8 mouse cellular contexts compared by ENCODE assay signal in genomic region chr16:23897984-23898586, GRCm38 (mm10). TPM values are rescaled to one million over a fixed set of nuclear protein-coding genes. Genes with fewer than 3 reads are reported as not detected.
DNase-seq lines count a peak whose midpoint lies in the region; ATAC-seq and TF ChIP-seq lines count a peak whose summit lies in the region.

No protein-coding gene starts in this region.

- H3K27me3 ChIP-seq in heart, embryonic 13.5 days (replicated peaks): peaks cover 42% of the 10 kb centered on the region
- H3K27me3 ChIP-seq in kidney, postnatal 0 days (ENCODE audit: insufficient read depth, low read length): no peaks in the 10 kb centered on the region; the same call in 1 of the 2 replicates

- H3K4me2 ChIP-seq in heart, embryonic 13.5 days: peak overlapping the region; percentile 68
- peak overlapping the region; percentile 54 for H3K4me2 ChIP-seq in kidney, postnatal 0 days (ENCODE audit: low read length)

- no peaks in the 10 kb centered on the region for H3K36me3 ChIP-seq in heart, embryonic 13.5 days
- no peaks in the 10 kb centered on the region for H3K36me3 ChIP-seq in kidney, postnatal 0 days (ENCODE audit: insufficient read depth, low read length)

- TF ChIP-seq POLR2A in brain, embryonic 14.5 days (IDR thresholded peaks at IDR 0.05; ENCODE audit: borderline replicate concordance, extremely low read depth, insufficient read depth, insufficient read length, poor library complexity, severe bottlenecking): no peak

- H3K4me3 ChIP-seq in heart, embryonic 13.5 days: peak overlapping the region; percentile 36
- peak overlapping the region; percentile 8; the same call in 1 of the 2 replicates for H3K4me3 ChIP-seq in kidney, postnatal 0 days (replicated peaks; ENCODE audit: low read depth, low read length)

- DNase-seq in CD4-positive helper T cell, adult 2 months (ENCODE audit: low read depth, low spot score): peak; percentile 71
- DNase-seq in brain, embryonic 14.5 days (ENCODE audit: low read depth): peak; percentile 93
- peak; percentile 65 for DNase-seq in fibroblast of lung, adult 2 months (ENCODE audit: low read depth)
- peak; percentile 95 for DNase-seq in kidney, postnatal 0 days (ENCODE audit: low spot score)
- peak; percentile 55 for DNase-seq in liver
- peak; percentile 26 to 28 for DNase-seq in monocyte, adult 2 months (ENCODE audit: low read depth in 1 of 2, low spot score in 2 of 2)
- peak; percentile 45 to 47 for DNase-seq in spleen, postnatal 36 days (ENCODE audit: low spot score in 2 of 2)

- TF ChIP-seq CTCF in brain, embryonic 14.5 days (IDR thresholded peaks at IDR 0.05; ENCODE audit: borderline replicate concordance, extremely low read depth, insufficient read depth, insufficient read length): peak; percentile 83
- TF ChIP-seq CTCF in kidney, postnatal 0 days (IDR thresholded peaks at IDR 0.05; ENCODE audit: low read depth): peak; percentile 87

- no peaks in the 10 kb centered on the region for H3K9me3 ChIP-seq in heart, embryonic 13.5 days
- H3K9me3 ChIP-seq in kidney, postnatal 0 days (replicated peaks; ENCODE audit: low read length): no peaks in the 10 kb centered on the region

- no peak overlapping the region for H3K27ac ChIP-seq in heart, embryonic 13.5 days (replicated peaks)
- no peak overlapping the region for H3K27ac ChIP-seq in kidney, postnatal 0 days

- 8% methylated on average over 15 of the region's 15 CpGs for WGBS in heart, embryonic 13.5 days
- WGBS in kidney, postnatal 0 days: 3% methylated on average over 15 of the region's 15 CpGs

- H3K9ac ChIP-seq in heart, embryonic 13.5 days: peak overlapping the region; percentile 30; the same call in 1 of the 2 replicates
- no peak overlapping the region for H3K9ac ChIP-seq in kidney, postnatal 0 days (ENCODE audit: low read depth, low read length)

- ATAC-seq in heart, embryonic 13.5 days (ENCODE audit: extremely low read depth, insufficient number of reproducible peaks, low FRiP score, low TSS enrichment): no peak
- ATAC-seq in kidney, postnatal 0 days (replicated peaks; ENCODE audit: low FRiP score, low read depth): peak; percentile 68; the same call in 1 of the 2 replicates

- peaks cover 13% of the 10 kb centered on the region for H3K4me1 ChIP-seq in heart, embryonic 13.5 days
- no peaks in the 10 kb centered on the region for H3K4me1 ChIP-seq in kidney, postnatal 0 days (replicated peaks; ENCODE audit: insufficient read depth, low read length)

RNA-seq across cellular contexts. Expression of gene Sst, which starts 7.3 kb away (rescaled TPM):
- polyA plus RNA-seq in brain, embryonic 14.5 days (2012; rRNA removed): 180 and 239 TPM in 2 replicates
- polyA plus RNA-seq in heart, embryonic 13.5 days (2015; fragmentation: Nextera tagmentation; extraction: Ambion mirVana): 0.21 TPM in 1 of 2 replicates, not detected in the other
- not detected in 2 replicates for polyA plus RNA-seq in kidney, postnatal 0 days (2015; fragmentation: Nextera tagmentation; extraction: Ambion mirVana)

RNA-seq across cellular contexts. Expression of gene Rtp2, which starts 34.1 kb away (rescaled TPM):
- polyA plus RNA-seq in brain, embryonic 14.5 days (2012; rRNA removed): 0.04 and 0.07 TPM in 2 replicates
- polyA plus RNA-seq in heart, embryonic 13.5 days (2015; fragmentation: Nextera tagmentation; extraction: Ambion mirVana): not detected in 2 replicates
- polyA plus RNA-seq in kidney, postnatal 0 days (2015; fragmentation: Nextera tagmentation; extraction: Ambion mirVana): not detected in 2 replicates

Comparison
In these comparisons a context has a peak if more than half of its experiments do, and no peak if none do; other contexts are left out.
1. DNase-seq: peak in every context shown above with its lines; median percentile 95 in kidney, postnatal 0 days; 93 in brain, embryonic 14.5 days; 71 in CD4-positive helper T cell, adult 2 months; 65 in fibroblast of lung, adult 2 months; 55 in liver; 46 in spleen, postnatal 36 days; 27 in monocyte, adult 2 months.
2. RNA of gene Sst, which starts 7.3 kb away (polyA plus RNA-seq): 180 to 239 TPM in brain, embryonic 14.5 days; 0.21 TPM in heart, embryonic 13.5 days and not detected in kidney, postnatal 0 days; every median in the first group is over 100 times any median in the second.